Mouse (Mus musculus): ENCODE data around the gene Rpl10a. TPM values are rescaled to one million over a fixed set of nuclear protein-coding genes. Genes with fewer than 3 reads are reported as not detected.

The Rpl10a gene
- polyA plus RNA-seq, 1 experiment from 2014 or later: 852 TPM

DNA sequence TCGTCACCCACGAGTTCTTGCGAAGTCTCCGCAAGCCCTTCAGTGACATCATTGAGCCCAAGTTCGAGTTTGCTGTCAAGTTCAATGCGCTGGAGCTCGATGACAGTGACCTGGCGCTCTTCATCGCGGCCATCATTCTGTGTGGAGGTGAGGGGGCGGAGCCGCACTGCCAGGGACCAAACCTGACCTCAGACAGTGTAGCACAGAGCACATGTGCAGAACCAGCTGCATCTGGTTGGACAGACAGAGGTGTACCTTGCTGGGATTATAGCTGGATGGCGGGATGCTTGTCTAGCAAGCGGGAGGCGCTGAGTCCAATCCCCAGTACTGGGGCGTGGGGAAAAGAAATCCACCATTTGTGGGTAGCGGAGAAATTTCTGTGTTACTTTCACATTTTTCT is 29.4 kb upstream of the Rpl10a start:
- ATAC-seq (ENCODE audit: low read depth) (no peak), DNase-seq (ENCODE audit: low spot score) (no peak)
- no peak overlapping the region for H3K4me2 ChIP-seq (ENCODE audit: low read depth, low read length)
- H3K4me1 ChIP-seq (ENCODE audit: control insufficient read depth, insufficient read depth, low read length): no peaks in the 10 kb centered on the region; the same call in 1 of the 2 replicates
- H3K4me3 ChIP-seq (ENCODE audit: low read depth, low read length): no peak overlapping the region
- H3K9me3 ChIP-seq (ENCODE audit: control insufficient read depth, low read length): no peaks in the 10 kb centered on the region
- peaks cover 20% of the 10 kb centered on the region for H3K36me3 ChIP-seq (ENCODE audit: control insufficient read depth, insufficient read depth, low read length)
- 94% methylated on average over 17 of the region's 17 CpGs for whole genome bisulfite sequencing
- H3K9ac ChIP-seq (ENCODE audit: low read depth, low read length): no peak overlapping the region
- H3K27me3 ChIP-seq (replicated peaks; ENCODE audit: control insufficient read depth, insufficient read depth, low read length): no peaks in the 10 kb centered on the region
- no peak overlapping the region for H3K27ac ChIP-seq (replicated peaks; ENCODE audit: low read depth, low read length)

- H3K27ac ChIP-seq (replicated peaks; ENCODE audit: low read depth, low read length): no peak overlapping the region
- ATAC-seq (ENCODE audit: low read depth) (no peak), DNase-seq (ENCODE audit: low spot score) (no peak)
- H3K27me3 ChIP-seq (replicated peaks; ENCODE audit: control insufficient read depth, insufficient read depth, low read length): no peaks in the 10 kb centered on the region
- H3K36me3 ChIP-seq (ENCODE audit: control insufficient read depth, insufficient read depth, low read length): peaks cover 20% of the 10 kb centered on the region
- 25% methylated on average over 9 of the region's 11 CpGs for WGBS
- 0 out of 2 replicates have a peak overlapping the region, but pooled peaks have one; percentile 43 for H3K9ac ChIP-seq (ENCODE audit: low read depth, low read length)
- no peaks in the 10 kb centered on the region for H3K9me3 ChIP-seq (ENCODE audit: control insufficient read depth, low read length)
- no peaks in the 10 kb centered on the region; the same call in 1 of the 2 replicates for H3K4me1 ChIP-seq (ENCODE audit: control insufficient read depth, insufficient read depth, low read length)
- H3K4me2 ChIP-seq (ENCODE audit: low read depth, low read length): no peak overlapping the region
- H3K4me3 ChIP-seq (ENCODE audit: low read depth, low read length): no peak overlapping the region
Observed at GRCm38 (mm10) chr17:28299669-28300320, 28.5 kb upstream of the Rpl10a start.

DNA sequence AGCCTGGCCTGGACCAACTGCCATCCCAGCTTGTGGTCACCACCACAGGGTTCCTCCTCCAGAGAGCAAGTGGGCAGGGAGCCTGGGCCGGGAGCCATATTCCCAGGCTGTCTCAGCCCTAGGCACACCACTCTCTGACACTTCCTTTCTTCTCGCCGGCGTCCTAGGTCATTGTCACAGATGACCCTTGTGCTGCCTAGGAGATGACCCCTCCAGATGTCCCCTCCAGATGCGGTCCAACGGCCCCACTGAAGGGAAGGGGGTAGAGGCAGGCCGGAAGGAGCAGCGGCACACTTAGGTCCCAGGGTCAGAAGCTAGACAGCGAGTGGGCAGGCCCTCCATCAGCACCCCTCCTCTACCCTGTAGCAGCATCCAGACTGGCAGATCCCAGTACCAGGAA is 27.9 kb upstream of the Rpl10a start:
- no peaks in the 10 kb centered on the region; the same call in 1 of the 2 replicates for H3K4me1 ChIP-seq (ENCODE audit: control insufficient read depth, insufficient read depth, low read length)
- H3K4me2 ChIP-seq (ENCODE audit: low read depth, low read length): no peak overlapping the region
- peaks cover 20% of the 10 kb centered on the region for H3K36me3 ChIP-seq (ENCODE audit: control insufficient read depth, insufficient read depth, low read length)
- WGBS: 34% methylated on average over 9 of the region's 9 CpGs
- no peak overlapping the region for H3K4me3 ChIP-seq (ENCODE audit: low read depth, low read length)
- peak overlapping the region; percentile 5; the same call in 1 of the 2 replicates for H3K9ac ChIP-seq (ENCODE audit: low read depth, low read length)
- no peak overlapping the region for H3K27ac ChIP-seq (replicated peaks; ENCODE audit: low read depth, low read length)
- H3K9me3 ChIP-seq (ENCODE audit: control insufficient read depth, low read length): no peaks in the 10 kb centered on the region
- no peak for DNase-seq (ENCODE audit: low spot score)
- no peak for ATAC-seq (ENCODE audit: low read depth)
- no peaks in the 10 kb centered on the region for H3K27me3 ChIP-seq (replicated peaks; ENCODE audit: control insufficient read depth, insufficient read depth, low read length)

DNA sequence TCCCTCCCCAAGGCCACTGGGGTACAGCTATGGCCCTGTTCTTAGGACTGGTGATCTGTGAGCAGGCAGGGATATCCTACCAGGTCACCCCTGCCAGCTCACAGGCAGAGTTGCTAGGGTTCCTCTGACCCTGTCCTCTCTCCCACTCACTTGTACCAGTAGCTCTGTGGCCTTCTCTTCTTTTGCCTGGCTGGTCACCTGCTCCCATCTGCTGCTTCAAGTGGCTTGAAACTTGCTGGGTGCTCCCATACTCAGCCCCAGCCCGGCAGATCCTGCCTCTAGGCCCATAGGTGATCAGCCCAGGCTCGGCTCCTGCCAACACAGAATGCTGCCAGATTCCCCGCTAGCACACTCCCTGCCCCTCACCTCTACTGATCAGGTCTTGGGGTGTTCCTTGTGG is 27.4 kb upstream of the Rpl10a start:
- Histone ChIP-seq H3K36me3 (ENCODE audit: control insufficient read depth, insufficient read depth, low read length) (peaks cover 20% of the 10 kb centered on the region), H3K4me3 (ENCODE audit: low read depth, low read length) (no peak overlapping the region), H3K4me2 (ENCODE audit: low read depth, low read length) (no peak overlapping the region), H3K9me3 (ENCODE audit: control insufficient read depth, low read length) (no peaks in the 10 kb centered on the region), H3K4me1 (ENCODE audit: control insufficient read depth, insufficient read depth, low read length) (no peaks in the 10 kb centered on the region; the same call in 1 of the 2 replicates), H3K9ac (ENCODE audit: low read depth, low read length) (no peak overlapping the region), H3K27me3 (replicated peaks; ENCODE audit: control insufficient read depth, insufficient read depth, low read length) (no peaks in the 10 kb centered on the region), H3K27ac (replicated peaks; ENCODE audit: low read depth, low read length) (no peak overlapping the region)
- DNase-seq (ENCODE audit: low spot score) (no peak), ATAC-seq (ENCODE audit: low read depth) (no peak)
- WGBS: 55% methylated on average over 3 of the region's 3 CpGs

DNA sequence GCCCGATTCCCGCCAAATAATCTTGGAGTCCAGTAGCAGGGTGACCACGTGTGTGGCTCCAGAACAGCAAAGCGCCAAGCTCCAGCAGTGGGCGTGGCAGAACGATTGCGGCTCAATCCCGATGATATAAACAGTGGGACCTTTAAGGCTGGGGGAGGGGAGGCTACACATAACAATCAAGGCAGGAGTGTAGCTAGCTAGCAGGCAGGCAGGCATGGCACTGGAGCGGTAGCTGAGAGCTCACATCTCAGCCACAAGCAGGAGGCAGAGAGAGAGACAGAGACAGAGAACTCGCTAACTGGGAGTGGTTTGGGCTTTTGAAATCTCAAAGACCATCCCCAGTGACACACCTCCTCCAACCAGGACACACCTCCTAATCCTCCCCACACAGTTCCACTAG is 23.1 kb upstream of the Rpl10a start:
- Histone ChIP-seq H3K4me3 (ENCODE audit: low read depth, low read length) (no peak overlapping the region), H3K36me3 (ENCODE audit: control insufficient read depth, insufficient read depth, low read length) (peaks cover 4% of the 10 kb centered on the region; the same call in 1 of the 2 replicates), H3K9me3 (ENCODE audit: control insufficient read depth, low read length) (no peaks in the 10 kb centered on the region), H3K4me2 (ENCODE audit: low read depth, low read length) (no peak overlapping the region), H3K27ac (replicated peaks; ENCODE audit: low read depth, low read length) (no peak overlapping the region), H3K27me3 (replicated peaks; ENCODE audit: control insufficient read depth, insufficient read depth, low read length) (no peaks in the 10 kb centered on the region), H3K9ac (ENCODE audit: low read depth, low read length) (no peak overlapping the region), H3K4me1 (ENCODE audit: control insufficient read depth, insufficient read depth, low read length) (peaks cover 5% of the 10 kb centered on the region)
- ATAC-seq (ENCODE audit: low read depth) (no peak), DNase-seq (ENCODE audit: low spot score) (no peak)
- WGBS: 71% methylated on average over 10 of the region's 10 CpGs

DNA sequence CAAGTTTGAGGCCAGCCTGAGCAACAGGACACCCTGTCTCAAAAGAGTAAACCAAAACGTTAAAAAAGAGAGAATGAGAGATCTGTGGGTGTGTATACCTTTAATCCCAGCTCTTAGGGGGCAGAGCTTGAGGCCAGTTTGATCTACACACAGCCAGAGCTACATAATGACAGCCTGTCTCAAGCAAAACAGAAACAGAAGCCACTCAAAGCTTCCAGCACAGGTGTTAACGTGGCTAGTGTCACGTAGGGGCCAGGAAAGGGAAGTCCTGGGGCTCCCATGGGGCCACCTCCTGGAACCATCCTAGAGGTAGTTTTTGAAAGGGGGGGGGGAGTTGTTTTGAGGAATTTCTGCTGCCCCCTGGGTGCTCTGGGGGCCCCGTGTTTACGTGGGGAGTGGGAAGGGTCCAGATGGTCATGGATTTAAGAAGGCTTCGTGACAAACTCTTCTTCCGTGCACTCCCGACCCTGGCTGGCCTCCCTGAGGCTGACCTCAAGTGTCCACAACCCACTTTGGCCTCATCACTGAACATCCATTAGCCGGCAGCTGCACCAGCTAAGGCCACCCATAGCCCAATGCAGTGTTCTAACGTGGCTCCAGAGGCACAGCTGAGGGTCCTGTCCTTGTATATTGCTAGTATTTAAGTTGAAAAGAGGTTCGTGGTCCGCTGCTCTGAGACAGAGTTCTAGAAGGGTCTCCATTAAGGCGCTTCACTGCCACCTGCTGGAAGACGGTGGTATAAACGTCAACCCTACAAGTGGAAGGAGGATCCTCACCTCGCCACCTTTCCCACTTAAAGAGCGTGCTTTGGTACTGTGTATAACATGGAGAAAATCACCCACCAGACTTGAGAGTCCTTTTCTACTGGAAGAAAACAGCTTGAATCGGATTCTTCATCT is 19.7 kb upstream of the Rpl10a start:
- peak overlapping the region; percentile 12; the same call in 1 of the 2 replicates for H3K9ac ChIP-seq (ENCODE audit: low read depth, low read length)
- peaks cover 5% of the 10 kb centered on the region for H3K4me1 ChIP-seq (ENCODE audit: control insufficient read depth, insufficient read depth, low read length)
- no peaks in the 10 kb centered on the region for H3K36me3 ChIP-seq (ENCODE audit: control insufficient read depth, insufficient read depth, low read length)
- peak overlapping the region; percentile 37 for H3K4me2 ChIP-seq (ENCODE audit: low read depth, low read length)
- ATAC-seq (ENCODE audit: low read depth) (peak; percentile 38), DNase-seq (ENCODE audit: low spot score) (peak; percentile 95)
- H3K27me3 ChIP-seq (replicated peaks; ENCODE audit: control insufficient read depth, insufficient read depth, low read length): no peaks in the 10 kb centered on the region
- H3K9me3 ChIP-seq (ENCODE audit: control insufficient read depth, low read length): no peaks in the 10 kb centered on the region
- WGBS: 11% methylated on average over 18 of the region's 18 CpGs
- H3K4me3 ChIP-seq (ENCODE audit: low read depth, low read length): no peak overlapping the region
- H3K27ac ChIP-seq (replicated peaks; ENCODE audit: low read depth, low read length): no peak overlapping the region

GRCm38 (mm10) chr17:28310831-28311230 is 17.4 kb upstream of the Rpl10a start:
- 75% methylated on average over 3 of the region's 3 CpGs for WGBS
- Histone ChIP-seq H3K27me3 (replicated peaks; ENCODE audit: control insufficient read depth, insufficient read depth, low read length) (no peaks in the 10 kb centered on the region), H3K27ac (replicated peaks; ENCODE audit: low read depth, low read length) (no peak overlapping the region), H3K4me1 (ENCODE audit: control insufficient read depth, insufficient read depth, low read length) (peaks cover 10% of the 10 kb centered on the region), H3K4me2 (ENCODE audit: low read depth, low read length) (no peak overlapping the region), H3K4me3 (ENCODE audit: low read depth, low read length) (no peak overlapping the region), H3K9ac (ENCODE audit: low read depth, low read length) (no peak overlapping the region), H3K36me3 (ENCODE audit: control insufficient read depth, insufficient read depth, low read length) (peaks cover under 1% of the 10 kb centered on the region; the same call in 1 of the 2 replicates), H3K9me3 (ENCODE audit: control insufficient read depth, low read length) (no peaks in the 10 kb centered on the region)
- no peak for DNase-seq (ENCODE audit: low spot score)
- ATAC-seq (ENCODE audit: low read depth): no peak

- Histone ChIP-seq H3K4me1 (ENCODE audit: control insufficient read depth, insufficient read depth, low read length) (peaks cover 10% of the 10 kb centered on the region), H3K9me3 (ENCODE audit: control insufficient read depth, low read length) (no peaks in the 10 kb centered on the region), H3K4me2 (ENCODE audit: low read depth, low read length) (no peak overlapping the region), H3K27ac (replicated peaks; ENCODE audit: low read depth, low read length) (no peak overlapping the region), H3K9ac (ENCODE audit: low read depth, low read length) (no peak overlapping the region), H3K36me3 (ENCODE audit: control insufficient read depth, insufficient read depth, low read length) (peaks cover 7% of the 10 kb centered on the region), H3K27me3 (replicated peaks; ENCODE audit: control insufficient read depth, insufficient read depth, low read length) (no peaks in the 10 kb centered on the region), H3K4me3 (ENCODE audit: low read depth, low read length) (no peak overlapping the region)
- ATAC-seq (ENCODE audit: low read depth) (no peak), DNase-seq (ENCODE audit: low spot score) (no peak)
- WGBS: 59% methylated on average over 5 of the region's 5 CpGs
Observed at GRCm38 (mm10) chr17:28311366-28312132, 16.7 kb upstream of the Rpl10a start.
